Mouse (Mus musculus): Measurements from ENCODE around the gene Dll1.

- no peak for TF ChIP-seq EP300 (IDR thresholded peaks at IDR 0.05; ENCODE audit: low read depth)
- TF ChIP-seq CTCF (IDR thresholded peaks at IDR 0.05; ENCODE audit: low read depth) = no peak
Measured at GRCm38 (mm10) chr17:15354006-15354405, 22.7 kb downstream of the Dll1 start.
